Mouse (Mus musculus): ENCODE data around the gene 2010003K11Rik. TPM values are rescaled to one million over a fixed set of nuclear protein-coding genes. Genes with fewer than 3 reads are reported as not detected.
"Not testable (repeated sequence)": the region's sequence is repeated elsewhere in the genome, so short reads cannot be mapped to it uniquely, and the experiment has no call there.

2010003K11Rik gene
- total RNA-seq, 2 experiments from 2014 or later: not detected

- ATAC-seq (replicated peaks; ENCODE audit: poor library complexity): no peak
Measured at GRCm38 (mm10) chr19:4464666-4465065, 33.7 kb downstream of the 2010003K11Rik start.

GRCm38 (mm10) chr19:4461981-4462380, 36.4 kb downstream of the 2010003K11Rik start:
- peak; percentile 71 for ATAC-seq (replicated peaks; ENCODE audit: poor library complexity)

GRCm38 (mm10) chr19:4456227-4456626, 42.2 kb downstream of the 2010003K11Rik start:
- ATAC-seq (replicated peaks; ENCODE audit: poor library complexity): peak; percentile 87

GRCm38 (mm10) chr19:4455071-4455800, 43.1 kb downstream of the 2010003K11Rik start:
- no peak for ATAC-seq (replicated peaks; ENCODE audit: poor library complexity)

GRCm38 (mm10) chr19:4454040-4454439, 44.3 kb downstream of the 2010003K11Rik start:
- ATAC-seq (replicated peaks; ENCODE audit: poor library complexity): not testable (repeated sequence)

- no peak for ATAC-seq (replicated peaks; ENCODE audit: poor library complexity)
Measured at GRCm38 (mm10) chr19:4452525-4452924, 45.9 kb downstream of the 2010003K11Rik start.

GRCm38 (mm10) chr19:4451965-4452364, 46.4 kb downstream of the 2010003K11Rik start:
- ATAC-seq (replicated peaks; ENCODE audit: poor library complexity): no peak

GRCm38 (mm10) chr19:4451098-4451497, 47.3 kb downstream of the 2010003K11Rik start:
- no peak for ATAC-seq (replicated peaks; ENCODE audit: poor library complexity)

GRCm38 (mm10) chr19:4450666-4451065, 47.7 kb downstream of the 2010003K11Rik start:
- no peak for ATAC-seq (replicated peaks; ENCODE audit: poor library complexity)

- ATAC-seq (replicated peaks; ENCODE audit: poor library complexity): no peak
Measured at GRCm38 (mm10) chr19:4449230-4449629, 49.2 kb downstream of the 2010003K11Rik start.

- ATAC-seq (replicated peaks; ENCODE audit: poor library complexity): no peak
Measured at GRCm38 (mm10) chr19:4447445-4447844, 50.9 kb downstream of the 2010003K11Rik start.

Other genes starting within 250 kb of the 2010003K11Rik start
- 6.2 and 7.5 TPM in 2 replicates for gene Ssh3, start 229.4 kb downstream of the 2010003K11Rik start, total RNA-seq (2015)
- 8.1 and 9.7 TPM in 2 replicates for gene Ssh3, start 229.4 kb downstream of the 2010003K11Rik start, total RNA-seq (2017)
- 1.7 and 3.8 TPM in 2 replicates for gene Ankrd13d, start 215.4 kb downstream of the 2010003K11Rik start, total RNA-seq (2015)
- gene Ankrd13d, start 215.4 kb downstream of the 2010003K11Rik start, total RNA-seq (2017): 1.9 and 5.7 TPM in 2 replicates
- 149 and 172 TPM in 2 replicates for gene Grk2, start 192.4 kb downstream of the 2010003K11Rik start, total RNA-seq (2015)
- 207 and 336 TPM in 2 replicates for gene Grk2, start 192.4 kb downstream of the 2010003K11Rik start, total RNA-seq (2017)
- gene Kdm2a, start 100.3 kb downstream of the 2010003K11Rik start, total RNA-seq (2015): 59.0 and 64.3 TPM in 2 replicates
- gene Kdm2a, start 100.3 kb downstream of the 2010003K11Rik start, total RNA-seq (2017): 58.3 and 60.2 TPM in 2 replicates
- gene Rhod, start 59.2 kb downstream of the 2010003K11Rik start, total RNA-seq (2015): not detected in 2 replicates
- gene Rhod, start 59.2 kb downstream of the 2010003K11Rik start, total RNA-seq (2017): not detected in 2 replicates
- gene Syt12, start 21.1 kb downstream of the 2010003K11Rik start, total RNA-seq (2015): not detected in 2 replicates
- not detected in 2 replicates for gene Syt12, start 21.1 kb downstream of the 2010003K11Rik start, total RNA-seq (2017)
- 0.56 and 2.3 TPM in 2 replicates for gene Pcx, start 11.9 kb upstream of the 2010003K11Rik start, total RNA-seq (2015)
- gene Pcx, start 11.9 kb upstream of the 2010003K11Rik start, total RNA-seq (2017): 0.98 and 2.1 TPM in 2 replicates
- gene Lrfn4, start 117.1 kb upstream of the 2010003K11Rik start, total RNA-seq (2015): 0.95 and 1.3 TPM in 2 replicates
- gene Lrfn4, start 117.1 kb upstream of the 2010003K11Rik start, total RNA-seq (2017): 2.9 and 3.3 TPM in 2 replicates
- 25.7 and 26.5 TPM in 2 replicates for gene Rce1, start 127.1 kb upstream of the 2010003K11Rik start, total RNA-seq (2015)
- 14.0 and 24.6 TPM in 2 replicates for gene Rce1, start 127.1 kb upstream of the 2010003K11Rik start, total RNA-seq (2017)
- not detected in 2 replicates for gene Gm960, start 200.1 kb upstream of the 2010003K11Rik start, total RNA-seq (2015)
- gene Gm960, start 200.1 kb upstream of the 2010003K11Rik start, total RNA-seq (2017): not detected in 2 replicates
- gene Sptbn2, start 212.6 kb upstream of the 2010003K11Rik start, total RNA-seq (2015): not detected in 2 replicates
- gene Sptbn2, start 212.6 kb upstream of the 2010003K11Rik start, total RNA-seq (2017): not detected in 2 replicates